Mouse (Mus musculus): ENCODE measurements around the gene Fbxl12. TPM values are rescaled to one million over a fixed set of nuclear protein-coding genes. Genes with fewer than 3 reads are reported as not detected.
"Not testable (repeated sequence)": the region's sequence is repeated elsewhere in the genome, so short reads cannot be mapped to it uniquely, and the experiment has no call there.

Gene Fbxl12
- 35.2 and 38.0 TPM in 2 replicates for polyA plus RNA-seq (2012; rRNA removed)

GRCm38 (mm10) chr9:20644360-20645081 is at the start of gene Fbxl12:
Gene Fbxl12 (minus strand): TSS chr9:20644767.
- DNase-seq (ENCODE audit: low spot score), result peak; percentile 65

- no peak for DNase-seq (ENCODE audit: low spot score)
These were observed 48.3 kb upstream of the Fbxl12 start for GRCm38 (mm10) chr9:20692863-20693262.

- not testable (repeated sequence) for DNase-seq (ENCODE audit: low spot score)
These were observed 45.9 kb upstream of the Fbxl12 start for GRCm38 (mm10) chr9:20690449-20690848.

GRCm38 (mm10) chr9:20689913-20690312 is 45.3 kb upstream of the Fbxl12 start:
- no peak for DNase-seq (ENCODE audit: low spot score)

- no peak for DNase-seq (ENCODE audit: low spot score)
These were observed 44.8 kb upstream of the Fbxl12 start for GRCm38 (mm10) chr9:20689403-20689802.

GRCm38 (mm10) chr9:20685081-20685861 is 40.7 kb upstream of the Fbxl12 start:
- no peak for DNase-seq (ENCODE audit: low spot score)

GRCm38 (mm10) chr9:20682389-20682722 is 37.8 kb upstream of the Fbxl12 start:
- DNase-seq (ENCODE audit: low spot score), result no peak

GRCm38 (mm10) chr9:20681546-20682388 is 37.2 kb upstream of the Fbxl12 start:
- no peak for DNase-seq (ENCODE audit: low spot score)

- DNase-seq (ENCODE audit: low spot score), result no peak
These were observed 35.9 kb upstream of the Fbxl12 start for GRCm38 (mm10) chr9:20680378-20680958.

- DNase-seq (ENCODE audit: low spot score), result no peak
These were observed 33.3 kb upstream of the Fbxl12 start for GRCm38 (mm10) chr9:20677892-20678291.

- no peak for DNase-seq (ENCODE audit: low spot score)
These were observed 27.5 kb upstream of the Fbxl12 start for GRCm38 (mm10) chr9:20672047-20672446.

- DNase-seq (ENCODE audit: low spot score), result no peak
These were observed 23.5 kb upstream of the Fbxl12 start for GRCm38 (mm10) chr9:20668065-20668464.

GRCm38 (mm10) chr9:20666510-20667034 is 22.0 kb upstream of the Fbxl12 start:
- DNase-seq (ENCODE audit: low spot score), result no peak

- no peak for DNase-seq (ENCODE audit: low spot score)
These were observed 21.4 kb upstream of the Fbxl12 start for GRCm38 (mm10) chr9:20665925-20666324.

- DNase-seq (ENCODE audit: low spot score), result no peak
These were observed 20.5 kb upstream of the Fbxl12 start for GRCm38 (mm10) chr9:20664982-20665637.

GRCm38 (mm10) chr9:20664366-20664765 is 19.8 kb upstream of the Fbxl12 start:
- DNase-seq (ENCODE audit: low spot score), result no peak

GRCm38 (mm10) chr9:20663956-20664355 is 19.4 kb upstream of the Fbxl12 start:
- no peak for DNase-seq (ENCODE audit: low spot score)

GRCm38 (mm10) chr9:20662874-20663273 is 18.3 kb upstream of the Fbxl12 start:
- no peak for DNase-seq (ENCODE audit: low spot score)

- DNase-seq (ENCODE audit: low spot score), result no peak
These were observed 17.8 kb upstream of the Fbxl12 start for GRCm38 (mm10) chr9:20662325-20662724.

GRCm38 (mm10) chr9:20657546-20657945 is 13.0 kb upstream of the Fbxl12 start:
- no peak for DNase-seq (ENCODE audit: low spot score)

- no peak for DNase-seq (ENCODE audit: low spot score)
These were observed 9.3 kb upstream of the Fbxl12 start for GRCm38 (mm10) chr9:20653859-20654258.
